Mouse (Mus musculus) midbrain, embryonic 11.5 days (tissue): ENCODE results near the gene Usp20. TPM values are rescaled to one million over a fixed set of nuclear protein-coding genes. Genes with fewer than 3 reads are reported as not detected.

Source experiments
- ATAC-seq: fragments of 200-750 bp; cut with Nextera tagmentation; 2 replicates; pipeline ENCODE4 v1.8.0; 2017; ENCODE audit warnings: moderate TSS enrichment, moderate library complexity; ENCODE audit not compliant: low FRiP score
- DNase-seq: peaks from one replicate; pipeline ENCODE4 v3.0.0; 2015; ENCODE audit warnings: low spot score; ENCODE audit errors: missing footprints
- H3K27ac ChIP-seq: fragments of 300-500 bp; sonication (generic); 2 replicates; pipeline ENCODE4 v1.5.1; 2014; ENCODE audit warnings: low read depth, low read length
- H3K27me3 ChIP-seq: fragments of 300-500 bp; sonication (generic); 2 replicates; pipeline ENCODE4 v1.6.1; 2014; ENCODE audit warnings: mild to moderate bottlenecking, low read length, moderate library complexity, mixed read lengths; ENCODE audit not compliant: control insufficient read depth, insufficient read depth
- H3K36me3 ChIP-seq: fragments of 300-500 bp; sonication (generic); 2 replicates; pipeline ENCODE4 v1.6.1; 2014; ENCODE audit warnings: mild to moderate bottlenecking, low read length, moderate library complexity, mixed read lengths; ENCODE audit not compliant: control insufficient read depth, insufficient read depth
- H3K4me1 ChIP-seq: fragments of 300-500 bp; sonication (generic); 2 replicates; pipeline ENCODE4 v1.6.1; 2014; ENCODE audit warnings: low read length; ENCODE audit not compliant: control insufficient read depth, insufficient read depth
- H3K4me2 ChIP-seq: fragments of 300-500 bp; sonication (generic); 2 replicates; pipeline ENCODE4 v1.6.1; 2014; ENCODE audit warnings: mild to moderate bottlenecking, moderate library complexity
- H3K4me3 ChIP-seq: fragments of 300-500 bp; sonication (generic); 2 replicates; pipeline ENCODE4 v1.5.1; 2014; ENCODE audit warnings: low read depth, low read length
- H3K9ac ChIP-seq: fragments of 300-500 bp; sonication (generic); 2 replicates; pipeline ENCODE4 v1.6.1; 2014; ENCODE audit warnings: low read length
- H3K9me3 ChIP-seq: fragments of 300-500 bp; sonication (generic); 2 replicates; pipeline ENCODE4 v1.6.1; 2016; ENCODE audit warnings: low read length; ENCODE audit not compliant: control insufficient read depth
- WGBS: fragments of 180-500 bp; shearing (Covaris S2); extraction: QIAGEN DNeasy Blood & Tissue Kit; methylation state at CpG from one replicate; pipeline ENCODE4 v1.1.7; 2014; 5-methylcytosine and 5-hydroxymethylcytosine counted together
- polyA plus RNA-seq: library from polyadenylated mRNA; unstranded; fragments of >200 nt; fragmentation: Nextera tagmentation; extraction: Ambion mirVana; gene quantifications from 2 replicates; pipeline ENCODE4 v1.2.1, GENCODE M21; 2014

The Usp20 gene
- polyA plus RNA-seq, 1 experiment from 2014 or later = 14.1 TPM

DNA sequence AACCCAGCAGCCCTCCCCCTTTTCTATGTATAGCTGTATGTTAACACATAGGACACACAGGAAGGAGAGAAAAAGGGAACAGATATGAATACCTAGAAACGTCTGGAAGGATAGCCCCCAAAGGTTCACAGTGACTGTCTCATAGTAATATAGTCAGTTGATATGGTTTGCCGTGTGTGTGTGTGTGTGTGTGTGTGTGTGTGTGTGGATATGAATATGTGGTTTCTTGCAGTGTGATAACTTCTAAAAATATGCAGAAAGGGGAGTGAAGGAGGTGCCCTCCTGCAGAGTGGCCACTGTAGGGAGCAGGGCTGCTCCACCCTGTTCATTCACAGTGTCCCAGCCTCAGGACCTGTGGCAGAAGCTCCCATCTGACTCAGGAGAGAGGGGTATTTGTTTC is 23.4 kb downstream of the Usp20 start:
- H3K36me3 ChIP-seq = no peaks in the 10 kb centered on the region
- H3K27me3 ChIP-seq = no peaks in the 10 kb centered on the region
- 82% methylated on average over 2 of the region's 2 CpGs for WGBS
- no peak for ATAC-seq
- H3K9me3 ChIP-seq = no peaks in the 10 kb centered on the region
- no peak overlapping the region for H3K27ac ChIP-seq
- no peak overlapping the region for H3K4me3 ChIP-seq
- no peak for DNase-seq
- no peaks in the 10 kb centered on the region for H3K4me1 ChIP-seq
- H3K4me2 ChIP-seq = no peak overlapping the region
- no peak overlapping the region for H3K9ac ChIP-seq

DNA sequence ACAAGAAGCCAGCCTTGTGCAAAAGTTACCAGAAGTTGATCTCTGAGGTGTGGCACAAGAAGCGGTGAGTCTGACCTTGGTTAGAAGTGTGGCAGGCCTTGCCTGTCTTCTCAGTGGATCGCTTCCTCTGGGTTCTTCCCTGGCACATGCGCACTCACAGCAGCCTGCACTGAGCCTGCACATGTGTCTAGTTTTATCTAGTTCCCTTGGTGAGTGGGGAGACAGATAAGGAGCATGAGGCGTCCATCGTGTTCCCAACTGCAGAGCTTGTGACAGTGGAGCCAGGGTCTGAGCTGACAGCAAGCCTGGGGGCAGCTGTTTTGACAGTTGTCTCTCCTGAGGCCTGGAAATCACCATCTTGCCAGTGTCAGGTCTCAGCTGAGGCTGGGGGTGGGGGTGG is 24.4 kb downstream of the Usp20 start:
- DNase-seq (no peak), ATAC-seq (no peak)
- no peak overlapping the region for H3K27ac ChIP-seq
- 90% methylated on average over 5 of the region's 5 CpGs for WGBS
- no peaks in the 10 kb centered on the region for H3K27me3 ChIP-seq
- H3K4me1 ChIP-seq = no peaks in the 10 kb centered on the region
- no peaks in the 10 kb centered on the region for H3K36me3 ChIP-seq
- H3K9me3 ChIP-seq = no peaks in the 10 kb centered on the region
- no peak overlapping the region for H3K4me2 ChIP-seq
- H3K4me3 ChIP-seq = no peak overlapping the region
- no peak overlapping the region for H3K9ac ChIP-seq

DNA sequence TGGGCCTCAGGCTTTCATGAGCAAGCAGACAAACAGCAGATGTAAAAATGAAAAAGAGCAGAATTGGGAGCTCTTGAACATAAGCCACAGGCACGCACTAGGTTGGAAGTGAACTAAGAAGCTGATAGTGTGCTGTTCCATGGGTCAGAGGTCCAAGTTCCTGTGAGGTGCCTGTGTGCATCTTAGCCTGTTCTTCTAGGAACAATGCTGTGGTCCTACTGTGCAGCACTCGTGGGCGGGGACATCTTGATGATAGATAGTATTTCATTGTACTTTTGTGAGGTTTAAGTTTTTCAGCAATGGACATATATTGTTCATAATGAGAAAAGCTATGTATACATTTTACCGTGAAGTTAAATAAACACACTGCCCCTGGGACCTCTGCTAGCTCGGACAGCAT is 25.1 kb downstream of the Usp20 start:
- ATAC-seq = no peak

DNA sequence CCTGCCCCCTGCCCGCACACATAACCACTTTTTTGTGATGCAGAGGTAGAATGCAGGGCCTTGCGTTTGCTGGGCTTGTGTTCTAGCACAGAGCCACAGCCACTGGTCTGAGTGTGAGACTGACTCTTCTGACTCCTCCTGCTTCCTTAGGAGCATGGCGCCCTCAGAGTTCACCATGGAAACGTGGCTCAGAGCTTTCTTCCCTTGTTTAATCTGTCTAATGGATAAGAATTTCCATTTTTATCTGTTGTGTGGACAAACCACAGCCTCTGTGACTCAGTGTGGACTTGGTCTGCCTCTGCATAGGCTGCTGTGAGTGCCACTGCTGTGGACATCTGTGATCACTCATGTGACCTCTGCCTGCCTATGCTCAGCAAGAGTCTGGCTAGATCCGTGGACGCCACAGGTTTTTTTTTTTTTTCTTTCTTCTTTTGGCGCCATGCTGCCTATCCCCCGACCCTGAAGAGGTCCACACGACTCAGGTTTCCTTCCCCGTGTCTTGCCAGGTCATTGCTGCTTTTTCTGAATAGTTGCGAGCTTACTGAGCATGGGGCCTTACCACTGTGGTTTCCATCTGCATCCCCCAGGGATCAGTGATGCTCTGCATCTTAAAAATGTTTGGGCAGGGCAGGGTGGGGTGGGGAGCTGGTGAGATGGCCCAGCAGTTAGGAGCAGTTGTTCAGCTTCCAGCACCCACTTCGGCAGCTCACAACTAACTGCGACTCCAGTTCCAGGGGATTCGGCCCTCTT is 31.5 kb downstream of the Usp20 start:
- no peak overlapping the region for H3K4me3 ChIP-seq
- H3K4me1 ChIP-seq = no peaks in the 10 kb centered on the region
- H3K9ac ChIP-seq = no peak overlapping the region
- peaks cover 4% of the 10 kb centered on the region for H3K36me3 ChIP-seq
- H3K9me3 ChIP-seq = no peaks in the 10 kb centered on the region
- no peak for DNase-seq
- ATAC-seq = no peak
- 72% methylated on average over 14 of the region's 14 CpGs for WGBS
- H3K27ac ChIP-seq = no peak overlapping the region
- no peak overlapping the region for H3K4me2 ChIP-seq
- no peaks in the 10 kb centered on the region for H3K27me3 ChIP-seq

More for the DNA sequence above, 25.1 kb downstream of the Usp20 start:
- Histone ChIP-seq H3K9me3 (no peaks in the 10 kb centered on the region), H3K4me2 (no peak overlapping the region), H3K36me3 (no peaks in the 10 kb centered on the region), H3K27ac (no peak overlapping the region), H3K9ac (no peak overlapping the region), H3K4me1 (no peaks in the 10 kb centered on the region), H3K4me3 (no peak overlapping the region), H3K27me3 (no peaks in the 10 kb centered on the region)
- DNase-seq = no peak
- 91% methylated on average over 5 of the region's 5 CpGs for WGBS

DNA sequence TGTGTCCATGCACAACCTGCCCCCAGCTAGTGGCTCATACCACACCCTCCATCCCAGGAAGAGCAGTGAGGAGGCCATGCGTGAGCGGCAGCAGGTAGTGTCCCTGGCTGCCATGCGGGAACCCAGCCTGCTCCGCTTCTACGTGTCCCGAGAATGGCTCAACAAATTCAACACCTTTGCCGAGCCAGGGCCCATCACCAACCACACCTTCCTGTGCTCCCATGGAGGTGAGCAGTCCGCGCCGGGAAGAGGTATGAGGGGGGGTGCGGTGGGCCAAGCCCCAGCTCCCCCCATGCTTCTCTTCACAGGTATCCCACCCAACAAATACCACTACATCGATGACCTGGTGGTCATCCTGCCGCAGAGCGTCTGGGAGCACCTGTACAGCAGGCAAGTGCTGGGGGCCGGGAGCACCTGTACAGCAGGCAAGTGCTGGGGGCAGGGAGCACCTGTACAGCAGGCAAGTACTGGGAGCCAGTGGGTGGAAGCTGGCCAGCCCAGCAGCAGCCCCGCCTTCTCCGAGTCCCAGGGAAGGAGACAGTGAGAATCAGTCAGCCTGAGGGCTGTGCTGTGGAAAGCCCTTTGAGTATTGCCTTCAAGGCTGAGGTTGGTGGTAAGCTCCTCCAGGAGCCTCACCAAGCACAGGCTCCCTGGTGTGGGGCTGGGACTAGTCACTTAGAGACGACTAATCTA is 35.7 kb downstream of the Usp20 start:
- peaks cover 4% of the 10 kb centered on the region for H3K36me3 ChIP-seq
- no peak for ATAC-seq

DNA sequence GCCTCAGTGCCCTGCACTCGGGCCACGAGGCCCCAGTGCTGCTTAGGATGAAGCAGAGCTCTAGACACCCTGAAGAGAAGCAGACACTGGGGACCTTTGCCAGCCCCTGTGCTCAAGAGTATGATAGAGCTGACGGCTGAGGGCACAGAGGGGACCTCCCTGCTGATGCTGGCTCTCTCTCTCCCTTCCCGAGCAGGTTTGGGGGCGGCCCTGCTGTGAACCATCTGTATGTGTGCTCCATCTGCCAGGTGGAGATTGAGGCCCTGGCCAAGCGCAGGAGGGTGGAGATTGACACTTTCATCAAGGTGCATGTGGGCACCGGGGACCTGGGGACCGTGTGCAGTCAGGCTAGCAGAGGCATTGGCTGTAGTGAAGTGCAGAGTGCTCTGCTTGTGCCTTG is 36.4 kb downstream of the Usp20 start:
- Histone ChIP-seq H3K9ac (no peak overlapping the region), H3K4me2 (no peak overlapping the region), H3K4me1 (no peaks in the 10 kb centered on the region), H3K4me3 (no peak overlapping the region), H3K27me3 (no peaks in the 10 kb centered on the region), H3K9me3 (no peaks in the 10 kb centered on the region), H3K27ac (no peak overlapping the region), H3K36me3 (peaks cover 4% of the 10 kb centered on the region)
- no peak for ATAC-seq
- WGBS = 83% methylated on average over 8 of the region's 8 CpGs
- peak; percentile 6 for DNase-seq

More for the DNA sequence above, 35.7 kb downstream of the Usp20 start:
- Histone ChIP-seq H3K27me3 (no peaks in the 10 kb centered on the region), H3K4me3 (no peak overlapping the region), H3K4me1 (no peaks in the 10 kb centered on the region), H3K4me2 (no peak overlapping the region), H3K27ac (no peak overlapping the region), H3K9me3 (no peaks in the 10 kb centered on the region), H3K9ac (no peak overlapping the region)
- DNase-seq = peak; percentile 53
- WGBS = 93% methylated on average over 18 of the region's 18 CpGs

DNA sequence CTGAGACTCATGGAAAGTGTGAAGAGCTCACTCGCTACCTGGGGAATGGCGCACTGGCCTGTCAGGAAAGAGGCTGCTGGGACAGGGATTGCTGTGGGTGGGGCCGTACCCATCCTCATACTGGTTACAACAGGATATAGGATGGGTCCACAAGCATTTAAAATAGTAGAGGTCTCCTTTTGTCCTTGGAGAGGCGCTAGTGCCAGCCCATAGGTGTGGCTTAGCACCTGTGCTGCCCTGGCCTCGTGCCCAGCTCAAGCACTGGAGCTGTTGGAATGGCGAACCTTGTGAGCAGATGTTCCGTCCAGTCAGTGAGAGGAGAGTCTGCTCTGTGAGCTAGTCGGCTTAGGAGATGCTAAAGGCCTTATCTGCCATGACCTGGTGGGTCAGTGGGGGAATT is 36.9 kb downstream of the Usp20 start:
- 93% methylated on average over 8 of the region's 8 CpGs for WGBS
- no peak overlapping the region for H3K4me2 ChIP-seq
- H3K36me3 ChIP-seq = peaks cover 4% of the 10 kb centered on the region
- no peak for ATAC-seq
- no peak overlapping the region for H3K27ac ChIP-seq
- H3K9me3 ChIP-seq = no peaks in the 10 kb centered on the region
- H3K4me1 ChIP-seq = no peaks in the 10 kb centered on the region
- H3K9ac ChIP-seq = no peak overlapping the region
- DNase-seq = peak; percentile 2
- no peak overlapping the region for H3K4me3 ChIP-seq
- H3K27me3 ChIP-seq = no peaks in the 10 kb centered on the region

DNA sequence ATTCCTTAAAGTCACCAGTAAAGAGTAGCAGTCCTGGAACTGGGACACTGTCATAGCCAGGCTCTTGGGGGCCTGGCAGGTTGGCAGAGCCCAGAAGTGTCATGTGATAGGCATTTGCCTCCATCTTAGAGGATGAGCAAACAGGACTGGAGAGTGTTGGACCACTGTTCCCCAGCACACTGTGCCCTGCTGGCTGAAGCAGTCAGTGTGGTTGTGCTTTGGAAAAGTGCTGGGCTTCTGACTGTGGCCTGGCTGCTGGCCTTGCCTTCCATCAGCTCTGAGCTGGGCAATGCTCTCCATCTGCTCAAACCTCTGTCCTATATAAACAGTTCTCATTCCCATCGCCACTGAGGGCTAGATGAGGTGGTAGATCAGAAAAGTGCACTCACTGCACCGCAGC is 38.1 kb downstream of the Usp20 start:
- Histone ChIP-seq H3K4me2 (no peak overlapping the region), H3K4me3 (no peak overlapping the region), H3K4me1 (no peaks in the 10 kb centered on the region), H3K9ac (no peak overlapping the region), H3K27ac (no peak overlapping the region), H3K27me3 (no peaks in the 10 kb centered on the region), H3K36me3 (peaks cover 4% of the 10 kb centered on the region), H3K9me3 (no peaks in the 10 kb centered on the region)
- WGBS = 85% methylated on average over 2 of the region's 2 CpGs
- peak; percentile 35 for DNase-seq
- no peak for ATAC-seq

DNA sequence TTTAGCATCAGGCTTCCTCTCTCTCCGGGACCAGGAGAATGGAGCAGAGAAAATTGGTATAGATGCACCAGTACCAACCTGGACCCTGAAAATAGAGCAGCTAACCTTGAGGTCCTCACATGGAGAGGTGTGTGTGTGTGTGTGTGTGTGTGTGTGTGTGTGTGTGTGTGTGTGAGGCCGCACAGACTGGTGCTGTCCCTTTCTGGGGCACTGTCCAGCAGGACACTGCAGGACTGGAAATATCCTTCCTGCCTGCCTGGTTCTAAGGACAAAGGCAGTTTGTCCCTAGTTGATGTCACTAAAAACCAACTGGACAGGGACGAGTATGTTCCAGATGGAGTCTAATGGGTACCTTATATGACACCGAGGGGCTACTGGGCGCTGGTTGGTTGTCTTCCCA is 41.9 kb downstream of the Usp20 start:
- no peak for DNase-seq
- 84% methylated on average over 5 of the region's 5 CpGs for WGBS
- H3K4me2 ChIP-seq = no peak overlapping the region

More for the DNA sequence above, 41.9 kb downstream of the Usp20 start:
- Histone ChIP-seq H3K4me3 (no peak overlapping the region), H3K4me1 (no peaks in the 10 kb centered on the region), H3K36me3 (no peaks in the 10 kb centered on the region), H3K9me3 (no peaks in the 10 kb centered on the region), H3K27me3 (no peaks in the 10 kb centered on the region), H3K9ac (no peak overlapping the region), H3K27ac (no peak overlapping the region)
- no peak for ATAC-seq
